Mouse (Mus musculus): ENCODE measurements around the gene Ctla4. TPM values are rescaled to one million over a fixed set of nuclear protein-coding genes. Genes with fewer than 3 reads are reported as not detected.

Ctla4 gene
- polyA plus RNA-seq (2015; fragmentation: Nextera tagmentation; extraction: Ambion mirVana), result not detected in 2 replicates

- no peaks in the 10 kb centered on the region for H3K36me3 ChIP-seq (ENCODE audit: control insufficient read depth, insufficient read depth)
- H3K9ac ChIP-seq (ENCODE audit: low read depth, low read length), result no peak within 1 kb of the TSS
- H3K4me2 ChIP-seq (replicated peaks; ENCODE audit: low read depth), result no peak within 1 kb of the TSS
- H3K4me1 ChIP-seq (replicated peaks; ENCODE audit: control insufficient read depth, insufficient read depth, low read length), result no peaks in the 10 kb centered on the region
- TF ChIP-seq CTCF (IDR thresholded peaks at IDR 0.05; ENCODE audit: low read depth), result no peak
- no peak within 1 kb of the TSS for H3K4me3 ChIP-seq (ENCODE audit: low read depth, low read length)
- H3K9me3 ChIP-seq (ENCODE audit: control insufficient read depth), result no peaks in the 10 kb centered on the region
- 85% methylated on average over 7 of the region's 7 CpGs for WGBS
- ATAC-seq, result no peak
- no peak within 1 kb of the TSS for H3K27ac ChIP-seq (ENCODE audit: low read depth, low read length)
- no peaks in the 10 kb centered on the region for H3K27me3 ChIP-seq (replicated peaks; ENCODE audit: control insufficient read depth, insufficient read depth, low read length)
These were observed at the start of gene Ctla4 for GRCm38 (mm10) chr1:60886981-60887380. TSS of gene Ctla4 (plus strand) at chr1:60887000.

GRCm38 (mm10) chr1:60839161-60839560, 47.6 kb upstream of the Ctla4 start:
- Histone ChIP-seq H3K4me3 (ENCODE audit: low read depth, low read length) (no peak overlapping the region), H3K9me3 (ENCODE audit: control insufficient read depth) (no peaks in the 10 kb centered on the region), H3K36me3 (ENCODE audit: control insufficient read depth, insufficient read depth) (no peaks in the 10 kb centered on the region), H3K9ac (ENCODE audit: low read depth, low read length) (no peak overlapping the region), H3K27me3 (replicated peaks; ENCODE audit: control insufficient read depth, insufficient read depth, low read length) (no peaks in the 10 kb centered on the region), H3K4me1 (replicated peaks; ENCODE audit: control insufficient read depth, insufficient read depth, low read length) (no peaks in the 10 kb centered on the region), H3K4me2 (replicated peaks; ENCODE audit: low read depth) (no peak overlapping the region), H3K27ac (ENCODE audit: low read depth, low read length) (no peak overlapping the region)
- WGBS, result 85% methylated on average over 1 of the region's 1 CpGs
- TF ChIP-seq CTCF (IDR thresholded peaks at IDR 0.05; ENCODE audit: low read depth), result no peak
- no peak for ATAC-seq

GRCm38 (mm10) chr1:60845318-60846060, 41.3 kb upstream of the Ctla4 start:
- Histone ChIP-seq H3K4me3 (ENCODE audit: low read depth, low read length) (no peak overlapping the region), H3K36me3 (ENCODE audit: control insufficient read depth, insufficient read depth) (no peaks in the 10 kb centered on the region), H3K27me3 (replicated peaks; ENCODE audit: control insufficient read depth, insufficient read depth, low read length) (no peaks in the 10 kb centered on the region), H3K9me3 (ENCODE audit: control insufficient read depth) (no peaks in the 10 kb centered on the region), H3K9ac (ENCODE audit: low read depth, low read length) (no peak overlapping the region), H3K27ac (ENCODE audit: low read depth, low read length) (no peak overlapping the region), H3K4me2 (replicated peaks; ENCODE audit: low read depth) (no peak overlapping the region), H3K4me1 (replicated peaks; ENCODE audit: control insufficient read depth, insufficient read depth, low read length) (no peaks in the 10 kb centered on the region)
- ATAC-seq, result no peak
- TF ChIP-seq CTCF (IDR thresholded peaks at IDR 0.05; ENCODE audit: low read depth), result no peak
- 82% methylated on average over 6 of the region's 7 CpGs for WGBS

- no peak for TF ChIP-seq CTCF (IDR thresholded peaks at IDR 0.05; ENCODE audit: low read depth)
- no peaks in the 10 kb centered on the region for H3K36me3 ChIP-seq (ENCODE audit: control insufficient read depth, insufficient read depth)
- H3K27me3 ChIP-seq (replicated peaks; ENCODE audit: control insufficient read depth, insufficient read depth, low read length), result no peaks in the 10 kb centered on the region
- ATAC-seq, result no peak
- H3K4me2 ChIP-seq (replicated peaks; ENCODE audit: low read depth), result no peak overlapping the region
- H3K9ac ChIP-seq (ENCODE audit: low read depth, low read length), result no peak overlapping the region
- no peak overlapping the region for H3K4me3 ChIP-seq (ENCODE audit: low read depth, low read length)
- H3K4me1 ChIP-seq (replicated peaks; ENCODE audit: control insufficient read depth, insufficient read depth, low read length), result no peaks in the 10 kb centered on the region
- H3K27ac ChIP-seq (ENCODE audit: low read depth, low read length), result no peak overlapping the region
- WGBS, result 59% methylated on average over 4 of the region's 4 CpGs
- no peaks in the 10 kb centered on the region for H3K9me3 ChIP-seq (ENCODE audit: control insufficient read depth)
These were observed 40.1 kb upstream of the Ctla4 start for GRCm38 (mm10) chr1:60846616-60847275.

- no peak overlapping the region for H3K9ac ChIP-seq (ENCODE audit: low read depth, low read length)
- no peaks in the 10 kb centered on the region for H3K36me3 ChIP-seq (ENCODE audit: control insufficient read depth, insufficient read depth)
- H3K9me3 ChIP-seq (ENCODE audit: control insufficient read depth), result no peaks in the 10 kb centered on the region
- no peak overlapping the region for H3K27ac ChIP-seq (ENCODE audit: low read depth, low read length)
- no peaks in the 10 kb centered on the region for H3K27me3 ChIP-seq (replicated peaks; ENCODE audit: control insufficient read depth, insufficient read depth, low read length)
- no peak overlapping the region for H3K4me3 ChIP-seq (ENCODE audit: low read depth, low read length)
- H3K4me1 ChIP-seq (replicated peaks; ENCODE audit: control insufficient read depth, insufficient read depth, low read length), result peaks cover 2% of the 10 kb centered on the region; the same call in 1 of the 2 replicates
- no peak for TF ChIP-seq CTCF (IDR thresholded peaks at IDR 0.05; ENCODE audit: low read depth)
- WGBS, result 92% methylated on average over 2 of the region's 2 CpGs
- no peak for ATAC-seq
- no peak overlapping the region for H3K4me2 ChIP-seq (replicated peaks; ENCODE audit: low read depth)
These were observed 37.7 kb upstream of the Ctla4 start for GRCm38 (mm10) chr1:60849112-60849511.

- Histone ChIP-seq H3K36me3 (ENCODE audit: control insufficient read depth, insufficient read depth) (no peaks in the 10 kb centered on the region), H3K4me2 (replicated peaks; ENCODE audit: low read depth) (no peak overlapping the region), H3K9me3 (ENCODE audit: control insufficient read depth) (no peaks in the 10 kb centered on the region), H3K27me3 (replicated peaks; ENCODE audit: control insufficient read depth, insufficient read depth, low read length) (no peaks in the 10 kb centered on the region), H3K27ac (ENCODE audit: low read depth, low read length) (no peak overlapping the region), H3K4me3 (ENCODE audit: low read depth, low read length) (no peak overlapping the region), H3K9ac (ENCODE audit: low read depth, low read length) (no peak overlapping the region), H3K4me1 (replicated peaks; ENCODE audit: control insufficient read depth, insufficient read depth, low read length) (peaks cover 2% of the 10 kb centered on the region; the same call in 1 of the 2 replicates)
- ATAC-seq, result no peak
- 89% methylated on average over 4 of the region's 4 CpGs for WGBS
- TF ChIP-seq CTCF (IDR thresholded peaks at IDR 0.05; ENCODE audit: low read depth), result no peak
These were observed 37.0 kb upstream of the Ctla4 start for GRCm38 (mm10) chr1:60849816-60850215.

Data from intestine, postnatal 0 days (tissue).